Mouse (Mus musculus): Measurements from ENCODE around the gene Asic2. TPM values are rescaled to one million over a fixed set of nuclear protein-coding genes. Genes with fewer than 3 reads are reported as not detected.
"Not testable (repeated sequence)": the region's sequence is repeated elsewhere in the genome, so short reads cannot be mapped to it uniquely, and the experiment has no call there.

Asic2 gene
- total RNA-seq, 1 experiment from 2014 or later, result not detected

GRCm38 (mm10) chr11:81419112-81419511 is 549.1 kb downstream of the Asic2 start:
- ATAC-seq (ENCODE audit: extremely low read depth, insufficient number of reproducible peaks, low FRiP score, poor library complexity, severe bottlenecking), result no peak

DNA sequence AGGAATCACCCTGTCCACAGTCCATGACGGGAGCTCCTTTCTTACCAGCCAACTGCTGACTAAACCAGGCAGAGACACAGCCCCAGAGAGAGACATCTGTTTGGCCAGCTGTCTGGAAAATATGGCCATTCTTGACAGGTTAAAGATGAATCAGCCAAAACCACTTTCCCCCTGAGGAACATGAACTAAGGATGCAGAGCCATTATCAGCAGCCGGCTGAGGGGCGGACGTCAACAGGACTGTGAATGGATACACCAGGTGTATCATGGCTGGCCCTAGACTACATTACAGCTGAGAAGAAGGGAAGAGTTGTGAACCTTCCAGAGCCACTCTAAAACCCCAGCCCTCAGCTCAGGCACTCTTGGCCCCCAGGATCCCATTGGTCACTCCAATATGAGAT is 550.2 kb downstream of the Asic2 start:
- no peak for ATAC-seq (ENCODE audit: extremely low read depth, insufficient number of reproducible peaks, low FRiP score, poor library complexity, severe bottlenecking)

DNA sequence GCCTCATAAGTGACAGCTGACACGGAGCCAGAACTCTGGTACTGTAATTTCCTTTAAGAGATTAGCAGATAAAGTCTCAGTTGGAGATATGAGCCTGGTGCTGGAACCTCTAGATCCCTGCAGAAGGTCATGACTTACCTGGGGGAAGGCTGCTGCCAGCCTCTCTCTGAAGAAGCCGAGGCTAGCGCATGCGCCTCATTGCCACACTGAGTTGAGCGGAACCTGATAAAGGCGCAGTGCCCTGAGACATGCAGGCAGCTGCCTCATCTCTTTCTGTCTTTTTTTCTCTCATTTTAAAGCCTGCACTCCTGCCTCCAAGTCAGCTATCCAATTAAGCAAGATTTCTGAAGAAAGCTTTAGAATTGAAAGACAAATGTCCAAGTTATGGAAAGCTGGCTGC is 551.9 kb downstream of the Asic2 start:
- ATAC-seq (ENCODE audit: extremely low read depth, insufficient number of reproducible peaks, low FRiP score, poor library complexity, severe bottlenecking), result no peak

- no peak for ATAC-seq (ENCODE audit: extremely low read depth, insufficient number of reproducible peaks, low FRiP score, poor library complexity, severe bottlenecking)
Observed at GRCm38 (mm10) chr11:81414596-81414995, 553.7 kb downstream of the Asic2 start.

- ATAC-seq (ENCODE audit: extremely low read depth, insufficient number of reproducible peaks, low FRiP score, poor library complexity, severe bottlenecking), result no peak
Observed at GRCm38 (mm10) chr11:81411251-81411650, 557.0 kb downstream of the Asic2 start.

DNA sequence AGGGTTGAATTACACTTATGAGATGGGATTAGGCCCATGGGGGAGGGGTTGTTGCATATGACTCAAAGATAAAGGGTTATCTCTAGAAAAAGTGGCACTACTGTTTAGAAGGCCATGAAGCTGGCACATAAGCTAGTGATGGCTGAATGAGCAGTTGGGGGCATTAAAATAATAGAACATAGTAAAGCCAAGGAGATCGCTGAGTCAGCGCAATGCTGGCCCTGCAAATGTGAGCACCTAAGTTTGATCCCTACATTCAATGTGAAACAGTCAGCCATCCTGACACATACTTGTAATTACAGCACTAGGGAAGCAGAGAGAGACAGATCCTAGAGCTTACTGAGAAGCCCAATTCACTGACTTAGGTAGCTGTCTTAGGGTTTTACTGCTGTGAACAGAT is 562.3 kb downstream of the Asic2 start:
- ATAC-seq (ENCODE audit: extremely low read depth, insufficient number of reproducible peaks, low FRiP score, poor library complexity, severe bottlenecking), result no peak

DNA sequence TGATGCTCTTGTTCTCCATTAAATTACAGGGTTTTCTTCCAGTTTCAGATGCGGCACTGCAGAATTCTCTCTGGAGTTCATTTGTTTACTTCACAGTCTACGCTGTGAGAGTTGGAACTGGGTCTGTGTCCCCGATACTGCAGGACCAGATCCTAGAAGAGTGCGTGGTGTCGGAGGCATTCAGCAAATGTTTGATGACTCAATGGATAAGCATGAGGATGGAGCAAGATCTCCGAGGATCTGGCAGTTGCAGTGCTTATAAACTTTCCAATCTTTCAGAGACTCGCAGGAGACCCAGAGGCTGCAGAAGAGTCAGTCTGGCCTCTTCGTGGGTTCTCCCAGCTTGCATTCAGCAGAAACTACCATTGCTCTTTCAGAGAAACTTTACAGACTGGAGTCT is 566.0 kb downstream of the Asic2 start:
- ATAC-seq (ENCODE audit: extremely low read depth, insufficient number of reproducible peaks, low FRiP score, poor library complexity, severe bottlenecking), result no peak

DNA sequence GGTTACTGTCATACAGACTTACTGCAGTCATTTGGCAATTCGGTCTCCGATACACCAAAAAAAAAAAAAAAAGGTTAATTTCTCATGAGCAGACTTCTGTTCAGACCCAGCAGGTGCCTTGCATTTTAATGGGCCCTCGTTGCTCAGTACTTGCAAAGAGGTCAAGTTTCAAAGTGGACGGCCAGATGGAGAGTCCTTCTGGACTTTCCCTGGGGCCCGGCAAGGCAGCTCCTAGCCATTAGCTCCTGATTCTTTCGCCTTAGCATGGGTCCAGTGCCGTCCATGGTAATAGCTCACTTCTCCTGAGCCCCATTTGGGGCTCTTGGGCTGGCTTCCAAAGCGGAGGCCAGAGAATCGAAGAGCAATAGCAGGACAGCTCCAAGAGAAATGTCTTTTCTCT is 575.4 kb downstream of the Asic2 start:
- ATAC-seq (ENCODE audit: extremely low read depth, insufficient number of reproducible peaks, low FRiP score, poor library complexity, severe bottlenecking), result no peak

DNA sequence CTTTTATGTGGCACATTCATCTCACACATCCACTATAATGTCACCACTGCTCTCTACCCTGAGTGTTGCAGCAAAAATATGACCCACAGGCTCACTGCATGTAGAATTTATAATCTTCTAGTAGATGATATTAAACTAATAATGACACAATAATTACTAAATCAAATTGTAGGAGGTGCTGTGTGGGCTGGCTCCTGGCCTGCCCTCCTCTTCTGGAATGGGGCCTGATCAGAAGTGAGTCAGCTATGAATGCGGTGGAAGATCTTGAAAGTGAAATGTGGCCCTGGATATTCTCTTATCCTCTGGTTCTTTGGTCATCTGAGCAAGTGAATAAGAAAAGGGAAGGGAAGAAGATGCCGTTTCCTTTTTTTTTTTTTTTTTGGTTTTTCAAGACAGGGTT is 582.1 kb downstream of the Asic2 start:
- ATAC-seq (ENCODE audit: extremely low read depth, insufficient number of reproducible peaks, low FRiP score, poor library complexity, severe bottlenecking), result no peak

DNA sequence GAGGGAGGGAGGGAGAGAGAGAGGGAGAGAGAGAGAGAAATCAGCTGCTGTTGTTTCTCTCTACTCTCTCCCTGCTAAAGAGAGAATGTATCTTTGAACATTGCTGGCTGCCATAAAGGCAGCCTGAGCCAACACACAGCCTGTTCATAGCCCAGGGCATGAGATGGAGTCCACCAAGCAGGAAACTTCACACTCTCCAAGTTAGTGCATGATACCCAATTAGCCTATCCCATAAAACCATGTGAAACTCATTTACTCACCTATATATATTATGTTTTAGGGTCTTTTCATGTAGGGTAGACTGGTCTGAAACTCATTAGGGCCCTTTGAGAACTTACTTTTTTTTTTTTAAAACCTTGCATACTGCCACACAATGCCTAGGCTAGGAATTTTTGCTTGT is 582.7 kb downstream of the Asic2 start:
- no peak for ATAC-seq (ENCODE audit: extremely low read depth, insufficient number of reproducible peaks, low FRiP score, poor library complexity, severe bottlenecking)

DNA sequence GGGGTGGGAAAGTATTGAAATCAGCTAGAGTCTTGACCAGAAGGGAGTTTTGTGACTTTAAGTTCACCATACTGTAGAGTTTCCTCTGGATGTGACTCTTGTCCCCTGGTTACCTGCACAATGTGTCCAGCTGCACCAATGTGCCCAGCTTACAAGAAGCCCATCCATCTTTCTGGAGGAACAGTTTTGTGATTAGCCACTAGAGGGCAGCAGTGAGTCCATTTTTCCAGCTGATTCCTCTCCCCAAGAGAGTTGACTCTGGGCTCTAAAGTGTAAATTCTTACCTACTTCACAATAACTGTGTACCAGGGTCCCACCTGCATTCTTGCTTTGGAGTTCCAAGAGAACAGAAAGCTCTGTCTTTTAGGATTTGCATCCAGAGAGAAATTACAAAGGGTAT is 593.4 kb downstream of the Asic2 start:
- ATAC-seq (ENCODE audit: extremely low read depth, insufficient number of reproducible peaks, low FRiP score, poor library complexity, severe bottlenecking), result no peak

DNA sequence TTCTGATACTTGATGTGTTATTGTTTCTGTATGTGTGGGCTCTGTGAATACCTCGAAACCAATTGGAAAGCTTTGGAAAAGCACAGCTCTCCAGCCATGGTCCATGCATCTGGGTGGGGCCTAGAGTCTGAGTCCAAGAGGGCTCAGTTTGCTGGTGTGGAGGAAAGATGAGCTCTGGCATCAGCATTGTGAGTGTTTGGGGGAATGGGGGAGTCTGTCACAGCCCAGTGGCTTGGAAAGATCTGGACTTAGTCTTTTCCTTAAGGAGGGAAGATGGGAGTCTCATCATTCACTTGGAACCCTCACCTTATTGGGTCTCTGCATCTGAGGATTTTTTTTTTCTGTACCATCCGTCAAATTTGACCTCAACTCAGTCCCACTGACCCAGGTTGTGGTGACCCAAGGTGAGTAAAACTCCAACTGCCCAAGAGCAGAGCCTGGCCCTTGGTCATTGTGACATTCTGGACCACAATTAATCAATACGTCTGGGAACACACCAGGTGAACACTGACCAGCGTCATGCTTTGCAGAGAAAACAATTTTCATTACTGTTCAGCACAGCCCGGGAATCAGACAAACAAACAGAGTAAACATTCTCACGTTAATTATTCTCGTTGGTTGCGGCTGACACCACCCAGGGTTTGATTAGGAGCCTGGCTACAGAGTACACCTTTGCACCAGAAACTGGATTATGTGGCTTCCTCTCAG is 594.1 kb downstream of the Asic2 start:
- no peak for ATAC-seq (ENCODE audit: extremely low read depth, insufficient number of reproducible peaks, low FRiP score, poor library complexity, severe bottlenecking)

- no peak for ATAC-seq (ENCODE audit: extremely low read depth, insufficient number of reproducible peaks, low FRiP score, poor library complexity, severe bottlenecking)
Observed at GRCm38 (mm10) chr11:81371545-81371944, 596.7 kb downstream of the Asic2 start.

DNA sequence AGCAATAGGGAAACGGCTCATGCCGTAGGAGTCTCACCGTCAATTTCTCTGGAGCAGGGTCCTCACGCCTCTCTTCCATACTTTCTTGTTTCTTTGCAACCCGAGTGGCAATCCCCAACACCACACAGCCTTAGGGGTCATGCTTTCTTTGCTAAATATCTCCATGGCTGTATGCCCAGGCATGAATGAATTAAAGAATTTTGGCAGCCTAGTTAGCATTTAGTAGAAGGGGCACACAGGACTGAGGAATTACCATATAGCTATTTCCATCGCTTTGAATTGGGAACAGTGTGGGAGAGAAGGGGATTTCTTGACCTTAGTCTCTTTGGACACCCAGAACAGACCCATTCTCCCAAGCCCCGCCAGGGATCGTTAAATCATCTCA is 597.8 kb downstream of the Asic2 start:
- ATAC-seq (ENCODE audit: extremely low read depth, insufficient number of reproducible peaks, low FRiP score, poor library complexity, severe bottlenecking), result no peak

GRCm38 (mm10) chr11:81369497-81370425 is 598.5 kb downstream of the Asic2 start:
- no peak for ATAC-seq (ENCODE audit: extremely low read depth, insufficient number of reproducible peaks, low FRiP score, poor library complexity, severe bottlenecking)

- no peak for ATAC-seq (ENCODE audit: extremely low read depth, insufficient number of reproducible peaks, low FRiP score, poor library complexity, severe bottlenecking)
Observed at GRCm38 (mm10) chr11:81364442-81364841, 603.8 kb downstream of the Asic2 start.

- no peak for ATAC-seq (ENCODE audit: extremely low read depth, insufficient number of reproducible peaks, low FRiP score, poor library complexity, severe bottlenecking)
Observed at GRCm38 (mm10) chr11:81362461-81362860, 605.8 kb downstream of the Asic2 start.

DNA sequence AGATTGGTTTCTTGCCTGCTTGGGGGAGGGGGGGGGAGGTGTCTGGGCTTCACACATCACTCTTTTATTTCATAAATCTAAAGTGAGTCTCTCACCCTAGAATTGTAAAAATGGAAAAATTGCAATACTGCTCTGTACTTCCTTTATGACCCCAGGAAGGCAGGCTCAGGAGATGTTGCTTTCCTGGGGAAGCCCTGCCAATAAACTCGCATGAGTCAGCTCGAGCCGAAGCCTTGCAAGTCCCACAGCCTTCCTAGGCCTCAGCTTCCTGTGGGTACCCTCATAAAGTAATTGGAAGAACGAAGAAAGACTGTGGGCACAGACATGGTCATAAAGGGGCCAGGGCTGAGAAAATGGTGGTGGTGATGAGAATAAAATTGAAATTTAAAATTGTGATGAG is 607.2 kb downstream of the Asic2 start:
- no peak for ATAC-seq (ENCODE audit: extremely low read depth, insufficient number of reproducible peaks, low FRiP score, poor library complexity, severe bottlenecking)

DNA sequence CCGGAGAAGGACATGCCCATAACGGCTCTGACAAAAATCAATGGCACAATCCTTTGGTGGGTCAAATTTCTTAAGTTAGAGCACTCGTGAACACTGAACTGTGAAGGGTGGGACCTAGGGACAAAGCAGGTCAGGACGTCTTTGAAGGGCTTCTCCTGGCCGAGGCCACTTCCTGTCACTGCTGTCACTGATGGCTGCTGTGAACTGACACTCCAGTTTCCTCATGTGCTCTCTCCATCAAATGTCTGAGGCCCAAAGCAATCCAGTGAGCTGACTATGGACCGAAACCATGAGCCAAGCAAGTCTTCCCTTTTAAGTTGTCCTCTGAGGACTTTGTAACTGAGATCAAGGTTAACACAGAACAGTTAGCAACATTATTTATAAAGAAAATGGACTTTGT is 617.8 kb downstream of the Asic2 start:
- not testable (repeated sequence) for ATAC-seq (ENCODE audit: extremely low read depth, insufficient number of reproducible peaks, low FRiP score, poor library complexity, severe bottlenecking)

- no peak for ATAC-seq (ENCODE audit: extremely low read depth, insufficient number of reproducible peaks, low FRiP score, poor library complexity, severe bottlenecking)
Observed at GRCm38 (mm10) chr11:81331977-81332376, 636.3 kb downstream of the Asic2 start.
